Mouse (Mus musculus) stomach, postnatal 0 days (tissue): ENCODE data around the gene Zfp148.

Experiments used
- CTCF ChIP-seq: IDR thresholded peaks from 2 replicates; pipeline ENCODE4 v1.5.1; 2016; ENCODE audit warnings: antibody characterized with exemption, low read depth, mild to moderate bottlenecking, moderate library complexity
- EP300 ChIP-seq: optimal IDR thresholded peaks from 2 replicates; pipeline ENCODE3; 2016; ENCODE audit warnings: antibody characterized with exemption

GRCm38 (mm10) chr16:33508082-33508481, 127.4 kb downstream of the Zfp148 start:
- TF ChIP-seq CTCF (no peak), EP300 (no peak)
